Mouse (Mus musculus): Measurements from ENCODE around the gene Gga1.
"Not testable (repeated sequence)": the region's sequence is repeated elsewhere in the genome, so short reads cannot be mapped to it uniquely, and the experiment has no call there.

Gga1 gene

DNA sequence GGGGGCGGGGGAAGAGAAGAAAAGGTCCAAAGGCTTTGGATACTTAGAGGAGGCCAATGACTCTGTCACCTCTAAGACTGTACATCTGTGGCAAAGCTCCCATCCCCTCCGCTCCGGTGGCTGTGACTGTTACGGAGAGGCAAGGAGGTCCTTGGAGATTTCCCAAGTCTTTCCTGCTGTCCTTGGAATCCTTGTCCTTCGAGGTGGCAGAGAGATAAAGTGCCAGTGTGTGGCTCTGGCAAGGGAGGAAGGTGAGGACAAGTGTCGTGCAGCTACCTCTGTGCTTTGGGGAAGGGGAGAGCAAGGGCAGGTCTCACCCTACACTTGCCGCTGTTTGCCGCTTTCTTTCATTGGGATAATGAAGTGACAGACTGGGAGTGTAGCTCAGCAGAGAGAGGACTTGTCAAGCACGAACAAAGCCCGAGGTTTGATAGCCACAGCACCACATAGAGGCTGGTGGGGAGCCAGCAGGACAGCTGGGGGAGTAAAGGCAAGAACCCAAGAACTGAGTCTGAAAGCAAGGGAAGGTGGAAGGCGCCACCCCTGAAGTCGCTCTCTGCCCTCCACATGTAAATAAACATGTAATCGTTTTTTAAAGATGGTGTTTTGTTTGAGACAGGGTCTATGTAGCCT lies 3.1 kb upstream of the Gga1 start:
- DNase-seq (ENCODE audit: extremely low read depth, insufficient read length, low spot score): no peak

DNA sequence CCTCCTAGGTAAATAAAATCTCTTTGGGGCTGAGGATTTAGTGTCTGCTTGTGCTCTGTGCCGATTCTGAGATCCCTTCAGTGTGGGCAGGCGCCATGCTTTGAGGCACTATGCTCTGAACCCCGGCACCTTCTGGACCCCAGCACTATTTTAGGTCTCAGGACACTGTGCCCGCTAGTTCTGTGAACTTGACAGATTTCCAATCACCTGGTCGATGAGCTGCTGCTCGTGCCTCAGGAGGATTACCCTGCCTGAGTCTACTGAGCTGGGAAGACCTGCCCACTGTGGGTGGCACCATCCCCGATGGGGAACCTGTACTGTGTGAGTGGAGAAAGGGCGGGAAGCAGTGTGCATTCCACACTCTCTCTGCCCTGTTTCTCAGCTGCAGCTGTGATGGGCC lies 2.0 kb upstream of the Gga1 start:
- no peak for DNase-seq (ENCODE audit: extremely low read depth, insufficient read length, low spot score)

DNA sequence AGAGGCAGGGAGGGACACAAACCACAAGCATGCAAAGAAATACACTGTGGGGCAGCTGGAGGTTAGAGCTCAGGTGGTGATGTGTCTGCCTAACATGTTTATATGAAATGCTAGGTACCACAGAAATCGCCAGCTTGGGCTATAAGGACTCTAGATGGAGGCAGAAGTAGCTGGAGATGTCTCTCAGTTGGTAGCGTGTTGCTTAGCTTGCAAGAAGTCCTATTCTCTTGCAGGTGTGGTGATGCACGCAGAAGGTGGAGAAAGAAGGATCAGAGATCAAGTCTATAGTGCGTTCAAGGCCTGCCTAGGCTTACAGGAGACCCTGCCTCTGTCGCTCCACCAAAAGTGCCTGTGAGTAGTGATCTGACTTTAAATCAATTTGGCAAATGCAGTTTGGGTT lies 1.5 kb upstream of the Gga1 start:
- no peak for DNase-seq (ENCODE audit: extremely low read depth, insufficient read length, low spot score)

DNA sequence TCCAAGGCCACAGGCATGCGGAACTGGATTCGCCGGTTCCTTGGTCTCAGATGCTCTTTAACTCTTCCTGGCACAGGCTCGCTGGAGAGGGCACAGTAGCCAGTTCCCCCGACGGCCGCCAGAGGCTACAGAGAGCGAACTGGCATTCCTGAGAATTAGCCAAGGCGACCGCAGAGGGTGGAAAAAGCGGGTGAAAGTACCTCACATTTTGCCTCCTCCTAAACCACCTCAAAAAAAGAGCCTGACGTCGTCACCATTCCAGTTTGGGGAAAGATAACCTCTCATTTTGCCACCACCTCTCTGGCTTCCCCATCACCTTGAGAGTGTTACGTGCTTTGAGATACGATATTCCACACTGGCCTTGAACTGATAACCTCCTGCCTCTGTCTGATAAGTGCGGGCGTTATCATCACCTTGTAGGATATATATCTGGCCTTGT lies 713 bp upstream of the Gga1 start:
- DNase-seq (ENCODE audit: extremely low read depth, insufficient read length, low spot score): peak; percentile 82

DNA sequence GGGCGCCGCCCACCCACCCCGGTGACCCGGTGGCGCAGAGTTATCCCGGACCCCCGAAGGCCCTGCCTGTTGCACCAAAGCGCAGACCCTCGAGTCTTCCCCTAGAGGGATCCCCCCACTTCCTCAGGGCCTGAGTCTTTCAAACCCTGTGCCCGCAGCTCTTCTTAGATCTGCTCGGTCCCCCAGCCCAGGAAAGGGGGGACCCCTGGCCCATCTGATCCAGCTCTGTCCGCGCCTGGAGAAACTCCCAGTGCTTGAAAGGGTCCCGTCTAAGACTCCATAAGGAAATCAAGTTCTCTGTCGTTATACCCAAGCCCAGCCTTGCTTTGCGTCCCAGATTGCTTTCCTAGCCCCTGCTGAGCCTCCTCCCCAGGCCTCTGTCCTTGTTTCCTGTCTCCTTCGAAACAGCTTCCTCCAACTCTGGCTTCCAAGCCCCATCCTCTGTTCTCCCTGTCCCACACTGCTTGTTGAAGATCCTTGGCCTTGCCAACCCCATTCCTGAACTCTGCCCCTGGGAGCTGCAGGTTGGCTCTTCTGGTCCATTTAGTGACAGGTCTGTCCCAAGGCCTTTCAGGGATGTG lies 910 bp downstream of the Gga1 start:
- DNase-seq (ENCODE audit: extremely low read depth, insufficient read length, low spot score): no peak

DNA sequence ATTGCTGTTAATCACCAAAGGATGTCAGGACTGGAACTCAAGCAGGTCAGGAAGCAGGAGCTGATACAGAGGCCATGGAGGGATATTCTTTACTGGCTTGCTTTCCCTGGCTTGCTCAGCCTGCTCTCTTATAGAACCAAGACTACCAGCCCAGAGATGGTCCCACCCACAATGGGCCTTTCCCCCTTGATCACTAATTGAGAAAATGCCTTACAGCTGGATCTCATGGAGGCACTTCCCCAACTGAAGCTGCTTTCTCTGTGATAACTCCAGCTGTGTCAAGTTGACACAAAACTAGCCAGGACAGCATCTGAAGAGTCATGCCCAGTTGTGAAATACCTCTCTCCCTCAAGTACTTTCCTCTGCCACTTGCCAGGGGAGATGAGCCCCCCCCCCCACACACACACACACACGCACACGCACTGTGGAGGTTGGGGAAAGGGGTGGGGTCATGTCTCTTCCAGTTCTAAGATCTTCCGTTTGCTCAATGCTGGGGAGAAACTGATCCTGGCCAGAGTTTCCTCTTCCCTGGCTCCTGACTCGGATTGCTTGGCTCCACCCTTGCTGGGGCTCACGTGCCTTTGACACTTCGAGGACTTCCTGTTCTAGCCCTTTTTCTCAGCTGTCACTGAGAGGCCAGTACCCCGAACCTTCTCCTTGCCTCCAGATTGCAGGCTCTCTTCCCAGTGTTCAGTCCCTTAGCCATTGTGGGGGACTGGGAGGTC lies 2.0 kb downstream of the Gga1 start:
- not testable (repeated sequence) for DNase-seq (ENCODE audit: extremely low read depth, insufficient read length, low spot score)

DNA sequence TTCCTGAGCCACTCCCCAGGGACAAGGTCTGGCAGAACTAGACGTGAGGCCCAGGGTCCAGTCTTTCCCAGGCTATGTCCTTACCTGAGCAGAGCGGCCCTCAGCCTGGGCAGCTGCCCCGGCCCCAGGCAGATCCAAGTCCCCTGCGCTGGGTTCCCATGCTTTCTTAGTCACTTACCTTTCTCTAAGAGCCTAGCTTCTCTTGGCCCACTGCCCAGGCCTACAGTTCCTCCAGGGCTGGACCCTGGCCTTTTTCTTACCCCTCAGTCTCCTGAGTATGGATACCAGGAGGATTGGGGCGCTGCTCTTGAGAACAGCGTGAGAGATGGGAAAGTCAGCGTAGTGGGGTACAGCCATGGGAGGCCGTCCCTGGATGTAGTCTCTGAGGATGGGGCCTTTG lies 3.4 kb downstream of the Gga1 start:
- DNase-seq (ENCODE audit: extremely low read depth, insufficient read length, low spot score): no peak

DNA sequence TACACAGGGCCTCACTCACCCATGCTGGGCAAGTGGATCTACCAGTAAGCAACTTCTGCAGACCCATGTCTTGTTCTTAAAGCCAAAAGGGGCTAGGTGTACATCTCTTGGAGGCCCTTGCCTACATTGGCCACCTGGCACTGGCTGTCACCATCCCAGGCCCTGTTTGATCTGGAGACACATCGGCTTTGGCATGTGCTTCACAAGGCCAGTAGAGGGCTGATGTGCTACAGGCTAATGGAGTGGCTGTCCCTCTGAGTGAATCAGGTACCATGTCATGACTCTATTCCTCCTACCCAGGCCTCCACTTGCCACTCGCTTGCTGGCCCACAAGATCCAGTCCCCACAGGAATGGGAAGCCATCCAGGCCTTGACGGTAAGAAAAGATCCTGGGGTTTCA lies 4.8 kb downstream of the Gga1 start:
- DNase-seq (ENCODE audit: extremely low read depth, insufficient read length, low spot score): no peak

DNA sequence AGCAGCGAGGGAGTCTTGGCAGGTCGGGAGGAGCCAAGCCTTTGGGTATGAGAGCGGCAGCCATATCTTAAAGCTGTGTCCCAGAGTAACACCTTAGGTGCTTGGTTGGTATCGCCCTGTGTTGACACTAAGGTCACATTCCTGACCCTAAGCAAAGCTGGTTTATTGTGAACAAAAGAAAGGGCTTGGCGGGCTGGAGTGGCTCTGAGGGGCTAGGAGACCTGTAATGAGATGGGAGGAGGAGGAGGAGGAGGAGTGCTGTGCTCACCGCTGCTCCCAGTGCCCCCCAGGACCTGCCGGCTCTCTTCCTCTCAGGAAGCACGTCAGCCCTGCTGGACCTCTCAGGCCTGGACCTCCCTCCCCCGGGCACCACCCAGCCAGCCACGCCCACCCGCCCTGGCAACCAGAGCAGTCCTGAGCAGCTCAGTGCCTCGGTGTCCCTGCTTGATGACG lies 12.4 kb downstream of the Gga1 start:
- DNase-seq (ENCODE audit: extremely low read depth, insufficient read length, low spot score): no peak

DNA sequence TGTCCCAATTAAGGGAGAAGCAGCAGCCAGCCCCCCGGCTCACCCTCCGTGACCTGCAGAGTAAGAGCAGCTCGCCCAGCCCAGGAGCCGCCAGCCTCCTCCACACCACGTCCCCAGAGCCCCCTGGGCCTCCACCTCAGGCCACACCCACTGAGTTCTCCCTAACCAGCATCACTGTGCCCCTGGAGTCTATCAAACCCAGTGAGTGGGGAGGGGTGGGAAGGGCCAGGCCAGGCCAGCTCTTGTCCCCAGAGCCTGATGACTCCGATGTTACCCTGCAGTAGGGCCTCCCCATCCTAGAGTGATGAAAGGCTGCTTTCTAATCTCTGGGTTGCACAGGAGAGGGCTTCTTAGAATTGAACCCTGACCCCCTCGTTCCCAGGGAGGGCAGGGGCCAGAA lies 15.4 kb downstream of the Gga1 start:
- no peak for DNase-seq (ENCODE audit: extremely low read depth, insufficient read length, low spot score)

DNA sequence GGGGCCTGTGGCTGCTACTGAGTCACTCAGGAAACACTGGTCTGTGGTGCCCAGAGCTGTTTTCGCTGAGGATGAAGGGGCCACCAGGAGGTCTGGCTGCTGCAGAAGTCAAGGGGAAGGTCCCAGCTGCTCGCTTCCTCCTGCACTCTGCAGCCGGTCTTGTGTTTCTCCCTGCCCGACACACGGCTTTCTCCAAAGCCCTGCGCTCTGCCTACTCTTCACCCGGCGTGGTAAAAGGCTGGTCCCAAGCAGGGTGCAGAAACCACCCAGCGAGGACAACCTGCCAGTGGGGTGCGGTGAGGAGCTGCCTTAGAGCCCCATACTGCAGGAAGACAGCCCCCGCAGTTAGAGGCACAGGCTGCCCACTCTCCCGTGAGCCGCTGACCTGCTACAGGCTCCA lies 17.7 kb downstream of the Gga1 start:
- no peak for DNase-seq (ENCODE audit: extremely low read depth, insufficient read length, low spot score)

DNA sequence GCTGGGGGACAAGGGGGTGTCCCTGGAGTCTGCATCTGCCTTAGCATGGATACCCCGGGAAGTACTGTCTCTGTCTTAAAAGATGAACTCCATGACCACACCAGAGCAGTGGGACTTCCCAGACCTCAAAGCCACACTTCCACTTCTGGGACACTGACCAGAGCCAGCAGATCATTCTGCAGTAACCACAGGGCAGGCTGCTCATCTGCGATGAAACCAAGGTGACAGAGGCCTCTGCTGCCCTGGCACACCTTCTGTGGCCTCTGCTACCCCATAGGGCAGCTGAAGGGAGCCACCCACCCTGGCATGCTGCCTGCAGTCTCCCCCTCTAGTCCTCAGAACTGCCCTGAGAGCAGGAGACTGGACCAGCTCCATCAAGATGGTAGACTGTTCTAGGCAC lies 18.8 kb downstream of the Gga1 start:
- no peak for DNase-seq (ENCODE audit: extremely low read depth, insufficient read length, low spot score)

DNA sequence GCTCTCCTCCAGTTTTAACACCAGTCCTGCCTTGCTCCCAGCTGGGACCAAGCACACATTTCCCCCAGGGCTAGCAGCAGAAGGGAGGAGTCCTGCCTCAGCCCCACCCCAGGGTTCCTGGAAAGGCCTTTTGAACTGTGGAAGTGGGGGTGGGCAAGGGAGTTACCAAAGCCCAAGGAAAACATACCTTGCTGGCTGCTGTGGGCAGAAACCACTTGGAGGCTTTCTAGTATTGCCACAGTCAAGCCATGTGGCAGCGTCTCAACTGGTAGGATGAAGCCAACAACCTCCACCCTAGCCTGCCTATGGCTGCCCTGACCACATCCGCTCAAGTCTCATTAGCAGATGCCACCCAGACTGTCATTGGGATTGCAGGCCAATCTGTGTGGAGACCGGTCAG lies 19.2 kb downstream of the Gga1 start:
- DNase-seq (ENCODE audit: extremely low read depth, insufficient read length, low spot score): peak; percentile 67

DNA sequence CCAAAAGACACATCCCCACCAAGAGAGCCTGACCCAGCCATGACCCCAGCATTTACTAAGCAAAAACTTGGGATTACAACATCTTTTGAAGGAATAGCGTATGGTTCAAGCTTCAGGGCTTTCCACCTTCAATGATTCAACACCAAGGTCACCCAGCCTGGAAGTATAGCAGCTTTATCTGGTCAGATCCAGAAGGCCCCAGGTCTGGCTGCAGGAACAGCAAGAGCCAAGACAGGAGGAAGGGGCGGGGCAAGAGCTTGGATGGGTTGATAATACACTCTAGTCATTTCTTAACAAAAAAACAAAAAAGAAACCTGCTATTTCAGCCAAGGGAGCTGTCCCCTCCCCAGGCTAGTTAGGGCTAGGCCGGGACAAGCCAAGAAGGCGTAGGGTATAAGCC lies 20.5 kb downstream of the Gga1 start:
- DNase-seq (ENCODE audit: extremely low read depth, insufficient read length, low spot score): no peak

DNA sequence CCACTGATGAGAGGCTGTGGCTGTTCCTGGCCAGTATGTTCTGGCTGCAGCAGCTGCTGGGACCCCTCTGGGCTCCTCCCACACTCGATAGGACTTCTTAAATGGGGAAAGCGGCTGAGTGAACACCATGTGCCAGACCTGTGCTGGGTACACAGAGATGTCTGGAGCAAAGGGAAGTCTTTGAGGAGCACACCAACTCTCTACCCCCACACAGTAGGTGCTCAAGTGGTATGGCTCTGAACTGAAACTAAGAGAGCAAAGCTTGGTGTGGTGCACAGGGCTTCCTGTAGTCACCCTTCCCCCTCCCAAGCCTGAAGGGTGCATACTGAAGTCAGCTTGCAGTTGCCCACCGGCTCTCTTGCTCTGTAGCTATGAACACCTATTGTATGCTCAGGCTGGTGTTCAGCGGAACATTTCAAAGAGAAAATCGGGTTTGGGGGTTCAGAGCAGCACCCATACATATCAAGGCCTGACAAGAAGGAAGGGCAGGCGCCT lies 21.6 kb downstream of the Gga1 start:
- DNase-seq (ENCODE audit: extremely low read depth, insufficient read length, low spot score): no peak

DNA sequence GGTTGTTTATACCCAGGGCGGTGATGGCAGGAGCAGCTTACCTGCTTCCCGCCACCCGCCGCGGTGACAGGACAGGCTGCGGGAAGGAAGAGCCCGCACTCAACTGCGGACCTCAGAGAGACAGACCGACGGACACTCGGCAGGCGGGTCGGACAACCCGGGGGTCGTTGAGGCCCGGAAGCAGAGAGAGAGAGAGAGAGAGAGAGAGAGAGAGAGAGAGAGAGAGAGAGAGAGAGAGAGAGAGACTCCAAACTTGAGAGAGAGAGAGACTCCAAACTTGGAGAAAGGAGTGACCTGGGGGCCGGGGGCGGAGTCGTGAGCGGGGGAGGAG lies 22.4 kb downstream of the Gga1 start, which contains the start of gene Gm49510:
Gene Gm49510 (plus strand): TSS at position 259 of the 331 bp plus-strand sequence.
- DNase-seq (ENCODE audit: extremely low read depth, insufficient read length, low spot score): no peak

DNA sequence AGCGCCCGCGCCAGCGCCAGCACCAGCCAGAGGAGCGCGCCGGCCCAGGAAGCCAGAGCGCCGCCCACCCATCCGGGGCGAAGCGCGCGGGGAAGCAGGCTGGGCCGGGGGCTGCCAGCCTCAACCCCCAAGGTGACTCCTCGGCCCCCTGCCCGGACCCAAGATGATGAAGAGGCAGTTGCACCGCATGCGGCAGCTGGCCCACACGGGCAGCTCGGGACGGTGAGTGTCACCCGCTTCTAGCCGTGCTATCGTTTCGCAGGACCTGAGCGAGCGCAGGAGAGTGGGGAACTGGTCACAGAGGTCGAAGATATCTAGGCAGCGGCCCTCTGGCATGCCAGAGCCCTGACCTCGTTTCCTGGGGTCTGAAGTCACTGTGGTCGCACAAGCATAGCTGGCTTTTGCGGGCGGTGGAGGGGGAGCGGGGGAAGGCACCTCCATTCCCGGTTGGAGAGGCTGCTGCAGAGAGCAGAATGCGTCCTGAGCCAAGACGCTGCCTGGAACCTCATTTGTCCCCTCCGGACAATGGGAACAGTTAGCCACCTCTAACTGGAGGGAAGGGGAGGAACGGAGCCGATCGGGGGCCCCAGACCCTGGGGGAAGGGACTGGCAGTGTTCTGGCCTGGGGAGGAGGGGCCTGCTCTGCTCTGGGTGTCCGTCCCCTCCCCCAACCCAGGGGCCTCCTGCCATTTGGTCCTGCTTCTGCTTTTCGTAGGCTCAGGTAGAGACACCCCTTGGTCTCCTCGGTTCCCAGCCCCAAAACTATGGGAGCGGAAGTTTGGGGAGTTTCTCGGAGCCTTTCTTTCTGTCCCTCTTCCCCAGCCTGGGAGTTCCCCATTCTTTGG lies 23.0 kb downstream of the Gga1 start, which contains the start of gene Sh3bp1:
Gene Sh3bp1 (plus strand): TSS at position 29 of the 845 bp plus-strand sequence.
- peak; percentile 82 for DNase-seq (ENCODE audit: extremely low read depth, insufficient read length, low spot score)

DNA sequence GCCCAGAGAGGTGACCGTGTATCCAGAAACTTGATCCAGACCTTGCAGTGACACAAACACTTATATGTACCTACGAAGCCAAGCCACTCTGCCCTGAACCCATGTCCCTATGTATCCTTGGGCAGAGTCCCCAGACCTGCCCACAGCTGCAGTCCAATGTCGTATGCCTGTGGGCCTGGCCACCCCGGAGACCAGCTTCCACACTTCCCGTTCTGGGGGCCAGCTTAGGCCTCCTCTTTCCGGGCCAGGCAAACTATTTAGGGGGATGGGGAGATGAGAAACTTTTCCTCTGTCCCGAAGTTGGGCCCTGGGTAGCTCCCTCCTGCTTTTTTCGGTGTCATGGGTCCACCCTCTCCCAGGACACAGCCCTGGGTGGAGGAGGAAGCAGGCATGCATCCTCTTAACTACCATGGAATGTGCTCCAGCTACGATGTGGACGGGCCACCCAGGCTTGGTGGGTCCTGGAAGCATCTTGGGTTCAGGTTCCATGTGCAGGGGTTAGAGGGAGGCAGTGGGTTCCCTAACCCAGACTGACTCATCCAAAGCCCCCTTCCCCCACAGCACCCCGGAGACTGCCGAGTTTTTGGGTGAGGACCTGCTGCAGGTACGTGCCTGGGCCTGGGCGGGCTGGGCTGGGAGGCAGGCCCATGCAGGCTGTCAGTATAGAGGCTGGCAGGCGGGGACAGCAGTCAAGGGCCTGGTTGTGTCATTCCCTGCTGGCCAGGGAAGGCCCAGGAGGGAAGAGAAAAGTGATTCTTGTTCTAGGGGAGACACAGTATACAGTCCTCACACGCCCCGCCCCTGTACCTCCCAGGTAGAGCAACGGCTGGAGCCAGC lies 23.8 kb downstream of the Gga1 start:
- peak; percentile 61 for DNase-seq (ENCODE audit: extremely low read depth, insufficient read length, low spot score)

DNA sequence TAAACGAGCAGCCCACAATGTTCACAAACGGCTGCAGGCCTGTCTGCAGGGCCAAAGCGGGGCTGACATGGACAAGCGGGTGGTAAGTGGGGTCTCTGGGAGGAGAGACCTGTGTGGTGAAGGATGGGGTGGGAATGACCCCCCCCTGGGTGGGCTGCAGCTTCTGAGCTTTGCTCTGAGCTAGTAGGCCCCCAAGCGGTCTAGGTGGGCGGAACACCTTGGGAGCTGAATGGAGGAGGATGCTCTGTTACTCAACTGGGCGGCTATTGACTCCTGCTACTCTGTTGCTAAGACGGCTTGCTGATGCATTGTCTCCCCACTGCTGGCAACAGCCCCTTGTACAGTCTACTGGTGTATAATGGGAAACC lies 24.4 kb downstream of the Gga1 start:
- DNase-seq (ENCODE audit: extremely low read depth, insufficient read length, low spot score): no peak

DNA sequence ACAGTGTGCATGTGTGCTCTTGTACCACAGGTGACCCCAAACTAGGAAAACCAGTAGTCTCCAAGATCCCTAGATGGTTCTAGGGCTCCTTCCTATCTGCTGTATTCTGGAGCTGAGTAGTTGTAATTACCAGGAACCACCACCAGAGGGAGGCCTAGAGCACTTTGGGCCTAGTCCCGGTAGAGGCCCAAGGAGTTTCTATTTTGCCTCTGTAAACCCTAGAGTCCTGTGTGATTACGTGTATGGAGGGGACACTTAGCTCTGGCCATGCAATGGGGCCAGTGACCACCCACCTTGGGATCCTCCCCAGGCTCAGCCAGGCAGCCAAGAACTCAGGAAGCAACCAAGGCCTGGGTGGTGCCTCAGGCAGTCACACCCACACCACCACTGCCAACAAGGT lies 26.3 kb downstream of the Gga1 start:
- peak; percentile 63 for DNase-seq (ENCODE audit: extremely low read depth, insufficient read length, low spot score)
